Mouse (Mus musculus) Patski (cell line): ENCODE data around the gene Scn1b. TPM values are rescaled to one million over a fixed set of nuclear protein-coding genes. Genes with fewer than 3 reads are reported as not detected.
A peak's percentile ranks its signal among the peaks of the same experiment; 100 is the strongest.

Source experiments
- ATAC-seq: fragments of 100-300 bp; one replicate; pipeline ENCODE4 v1.8.0; 2021
- CTCF ChIA-PET: fragments of 350-600 bp; sonication (Branson Sonifier 250); formaldehyde crosslinking; loops from one replicate; lab custom pipeline; 2022; ENCODE audit warnings: inconsistent platforms; lab: Charles Lee
- POLR2A ChIA-PET: fragments of 350-600 bp; sonication (Branson Sonifier 250); formaldehyde crosslinking; loops from one replicate; lab custom pipeline; 2022; ENCODE audit warnings: antibody characterized with exemption, inconsistent platforms; lab: Charles Lee
- DNase-seq: peaks from one replicate; pipeline ENCODE4 v3.0.0-alpha.2; 2011; ENCODE audit warnings: low read depth, low spot score
- H3K27me3 ChIP-seq: fragments of 371-371 bp; one replicate; pipeline ENCODE4 v1.5.1; 2021
- CTCF ChIP-seq: fragments of 100-300 bp; IDR thresholded peaks from one replicate; pipeline ENCODE4 v1.5.1; 2021
- in situ Hi-C: fragments of 300-500 bp; cut with MboI; formaldehyde crosslinking; loops from 3 replicates; pipeline ENCODE4 v1.11.1; 2018; ENCODE audit warnings: low pct_unique_long_range_greater_than_20kb, mixed read lengths
- polyA plus RNA-seq: library from polyadenylated mRNA; unstranded; gene quantifications from one replicate; pipeline ENCODE4 v1.2.3, GENCODE M21; 2021

The Scn1b gene
- polyA plus RNA-seq, 1 experiment from 2014 or later = 8.5 TPM

DNA sequence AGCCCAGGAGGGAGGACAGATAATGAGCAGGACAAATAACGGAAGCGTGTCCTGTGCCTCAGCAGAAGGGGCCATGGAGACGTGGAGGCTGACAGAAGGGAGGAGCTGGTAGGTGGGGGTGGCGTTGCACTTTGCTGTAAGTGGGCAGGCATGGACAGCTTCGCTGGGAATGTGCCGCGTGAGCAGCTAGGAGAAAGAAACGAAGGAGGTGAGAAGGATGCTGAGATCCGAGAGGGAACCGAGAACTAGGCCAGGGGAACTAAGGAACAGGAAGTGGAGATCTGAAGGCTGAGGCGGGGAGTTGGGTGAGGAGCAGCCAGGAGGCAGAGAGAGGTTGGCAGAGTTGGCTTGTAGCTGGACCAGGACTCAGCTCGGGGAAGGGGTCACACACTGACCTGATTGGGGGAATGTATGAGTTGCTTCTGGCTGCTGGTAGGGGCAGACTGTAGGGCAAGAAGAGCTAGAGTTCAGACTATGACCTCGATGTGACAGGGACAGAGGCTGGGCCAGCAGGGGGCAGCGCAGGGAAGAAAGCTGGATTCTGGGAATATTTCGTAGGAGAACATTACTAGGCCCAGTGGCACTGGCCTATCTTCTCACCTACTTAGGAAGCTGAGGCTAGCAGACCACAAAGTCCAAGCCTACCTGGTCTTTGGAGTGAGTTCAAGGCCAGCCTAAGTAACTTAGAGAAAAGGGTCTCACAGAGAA lies 21.6 kb downstream of the Scn1b start:
- CTCF ChIA-PET = interaction anchor here (0.9 to 2.5 kb wide), 6 partner anchors 11 to 72 kb away, joined by 3 to 8 read pairs (median 4); no protein-coding TSS in a partner anchor
- H3K27me3 ChIP-seq = peaks cover 6% of the 10 kb centered on the region
- ATAC-seq (peak; percentile 52), DNase-seq (no peak)
- POLR2A ChIA-PET = interaction anchor here (1.1 kb wide), 1 partner anchor 11 kb away, joined by 3 read pairs; no protein-coding TSS in a partner anchor
- in situ Hi-C loops = no loop called here
- no peak for TF ChIP-seq CTCF

- ChIA-PET POLR2A (no interaction called here), CTCF (interaction anchor here (1.0 kb wide), 1 partner anchor 64 kb away, joined by 4 read pairs; no protein-coding TSS in a partner anchor)
- no peak for TF ChIP-seq CTCF
- no peak for DNase-seq
- peaks cover 6% of the 10 kb centered on the region for H3K27me3 ChIP-seq
- in situ Hi-C loops = no loop called here
- ATAC-seq = no peak
These were observed 26.0 kb downstream of the Scn1b start for GRCm38 (mm10) chr7:31100786-31101185.

GRCm38 (mm10) chr7:31099612-31099982 lies 27.2 kb downstream of the Scn1b start:
- POLR2A ChIA-PET = no interaction called here
- CTCF ChIA-PET = no interaction called here
- no peak for ATAC-seq
- in situ Hi-C loops = loop anchor here (10.0 kb wide), 1 partner anchor 215 kb away; the partner anchor contains the start of gene Cd22
- DNase-seq = no peak
- H3K27me3 ChIP-seq = peaks cover 6% of the 10 kb centered on the region
- no peak for TF ChIP-seq CTCF

DNA sequence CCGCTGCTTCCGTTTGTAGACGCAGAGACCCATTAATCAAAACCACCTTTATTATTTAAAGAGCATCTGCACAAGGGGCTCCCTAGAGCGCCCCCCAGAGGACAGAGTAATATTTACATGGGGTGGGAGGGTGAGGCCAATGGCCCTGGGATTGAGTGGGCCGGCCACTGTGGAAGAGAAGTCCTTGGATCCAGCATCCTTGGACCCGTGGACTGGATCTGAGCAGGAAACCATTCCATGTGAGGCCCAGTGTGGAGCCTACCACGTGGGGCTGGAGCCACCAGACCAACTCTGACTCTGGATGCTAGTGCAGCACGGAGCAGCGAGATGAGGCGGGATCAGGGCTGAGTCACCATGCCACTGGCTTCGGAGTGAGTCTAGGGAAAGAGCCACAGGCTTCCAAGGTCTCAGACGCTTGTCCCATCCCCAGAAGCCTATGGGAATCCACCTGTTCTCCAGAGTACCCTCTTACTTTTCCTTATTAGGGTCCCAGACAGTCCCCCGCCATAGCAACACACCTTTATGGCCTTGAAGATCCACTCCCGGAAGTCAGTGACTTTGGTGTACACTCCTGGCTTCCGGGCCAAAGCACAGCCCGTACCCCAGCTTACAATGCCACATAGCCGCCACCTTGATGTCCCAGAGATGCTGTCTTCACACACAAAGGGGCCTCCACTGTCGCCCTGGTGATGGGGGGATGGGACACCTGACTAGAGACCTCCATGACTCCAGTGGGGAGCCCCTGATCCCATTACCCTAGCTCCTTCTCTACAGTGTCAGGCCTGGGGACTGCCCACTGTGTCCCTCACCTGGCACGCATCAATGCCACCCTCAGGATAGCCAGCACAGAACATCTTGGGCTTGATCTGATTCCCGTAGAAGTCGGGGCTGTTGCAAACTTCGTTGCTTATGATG lies 27.8 kb downstream of the Scn1b start:
- TF ChIP-seq CTCF = peak; percentile 24
- DNase-seq = no peak
- ATAC-seq = peak; percentile 33
- ChIA-PET POLR2A (no interaction called here), CTCF (interaction anchor here (1.1 to 1.8 kb wide), 4 partner anchors 9 to 41 kb away, joined by 3 to 7 read pairs (median 6); partner anchors contain the start of gene Fxyd1)
- in situ Hi-C loops = loop anchor here (10.0 kb wide), 1 partner anchor 214 kb away; the partner anchor contains the start of gene Cd22
- peaks cover 8% of the 10 kb centered on the region for H3K27me3 ChIP-seq

GRCm38 (mm10) chr7:31097583-31098248 lies 29.1 kb downstream of the Scn1b start:
- ChIA-PET CTCF (interaction anchor here (1.1 to 1.8 kb wide), 6 partner anchors 8 to 57 kb away, joined by 3 to 8 read pairs (median 6); partner anchors contain the start of gene Fxyd1), POLR2A (no interaction called here)
- DNase-seq (peak; percentile 24), ATAC-seq (peak; percentile 87)
- in situ Hi-C loops = loop anchor here (10.0 kb wide), 1 partner anchor 213 kb away; the partner anchor contains the start of gene Cd22
- peak; percentile 87 for TF ChIP-seq CTCF
- H3K27me3 ChIP-seq = peaks cover 4% of the 10 kb centered on the region

- no peak for TF ChIP-seq CTCF
- POLR2A ChIA-PET = no interaction called here
- in situ Hi-C loops = loop anchor here (10.0 kb wide), 1 partner anchor 212 kb away; the partner anchor contains the start of gene Cd22
- ATAC-seq = no peak
- H3K27me3 ChIP-seq = peaks cover 4% of the 10 kb centered on the region
- DNase-seq = no peak
- CTCF ChIA-PET = interaction anchor here (1.4 to 1.8 kb wide), 4 partner anchors 17 to 58 kb away, joined by 5 to 8 read pairs (median 6); no protein-coding TSS in a partner anchor
These were observed 29.8 kb downstream of the Scn1b start for GRCm38 (mm10) chr7:31096892-31097564.

- in situ Hi-C loops = loop anchor here (10.0 kb wide), 1 partner anchor 210 kb away; the partner anchor contains the start of gene Cd22
- POLR2A ChIA-PET = no interaction called here
- CTCF ChIA-PET = interaction anchor here (0.9 to 1.7 kb wide), 3 partner anchors 14 to 36 kb away, joined by 3 to 6 read pairs (median 3); partner anchors contain the start of gene Lgi4
- ATAC-seq (no peak), DNase-seq (no peak)
- TF ChIP-seq CTCF = no peak
- H3K27me3 ChIP-seq = peaks cover 4% of the 10 kb centered on the region
These were observed 31.9 kb downstream of the Scn1b start for GRCm38 (mm10) chr7:31094774-31095501.

DNA sequence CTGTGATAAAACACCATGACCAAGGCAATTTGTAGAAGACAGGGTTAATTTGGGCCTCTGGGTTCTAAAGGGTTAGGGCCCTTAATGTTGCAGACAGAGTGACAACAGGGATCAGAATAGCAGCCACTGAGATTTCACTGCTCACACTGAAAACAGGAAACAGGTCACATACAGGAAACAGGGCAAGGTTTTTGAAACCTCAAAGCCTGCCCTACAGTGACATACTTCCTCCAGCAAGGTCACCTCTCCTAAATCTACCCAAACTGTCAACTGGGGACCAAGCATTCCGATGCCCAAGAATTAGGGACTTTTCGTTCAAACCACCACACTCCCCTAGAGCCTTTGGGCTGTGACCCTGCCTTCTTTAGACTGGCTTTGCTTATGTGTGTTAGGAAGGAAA lies 37.1 kb downstream of the Scn1b start:
- in situ Hi-C loops = loop anchor here (10.0 kb wide), 1 partner anchor 205 kb away; the partner anchor contains the start of gene Cd22
- H3K27me3 ChIP-seq = peaks cover 4% of the 10 kb centered on the region
- ChIA-PET CTCF (interaction anchor here (1.0 to 1.3 kb wide), 2 partner anchors 9 to 10 kb away, joined by 3 read pairs; no protein-coding TSS in a partner anchor), POLR2A (no interaction called here)
- ATAC-seq (no peak), DNase-seq (no peak)
- TF ChIP-seq CTCF = no peak
